Mouse (Mus musculus) heart, postnatal 36 days (tissue): Measurements from ENCODE around the gene Olfr816. TPM values are rescaled to one million over a fixed set of nuclear protein-coding genes. Genes with fewer than 3 reads are reported as not detected.
"Not testable (repeated sequence)": the region's sequence is repeated elsewhere in the genome, so short reads cannot be mapped to it uniquely, and the experiment has no call there.

Source experiments
- DNase-seq, 2 experiments: peaks; one replicate each; pipeline ENCODE4 v3.0.0; 2021 to 2022
- intact Hi-C: fragments of 180-260 bp; cut with DNase I; formaldehyde crosslinking; loops from one replicate; pipeline ENCODE4 v1.15.1; 2025
- total RNA-seq, 2 experiments: library from RNA; stranded (reverse); gene quantifications; 2 replicates each; pipeline ENCODE4 v1.2.3; 2021

Olfr816 gene
- total RNA-seq = not detected

- no peak for DNase-seq
- intact Hi-C loops = no loop called here
These were observed at the start of gene Olfr816 for GRCm38 (mm10) chr10:129915497-129915896. TSS of gene Olfr816 (minus strand) at chr10:129915597.

- intact Hi-C loops = no loop called here
- DNase-seq = no peak
These were observed 33.6 kb upstream of the Olfr816 start, which contains the start of gene Olfr818 for GRCm38 (mm10) chr10:129949000-129949399. TSS of gene Olfr818 (minus strand) at chr10:129949100.

- intact Hi-C loops, DNase-seq: not testable (repeated sequence)
These were observed 9.6 kb downstream of the Olfr816 start, which contains the start of gene Olfr815 for GRCm38 (mm10) chr10:129905767-129906166. TSS of gene Olfr815 (minus strand) at chr10:129905867.

GRCm38 (mm10) chr10:129885934-129886333 is 29.5 kb downstream of the Olfr816 start:
- intact Hi-C loops = loop anchor here (2.0 kb wide), 1 partner anchor 17 kb away; no protein-coding TSS in a partner anchor
- DNase-seq = no peak

GRCm38 (mm10) chr10:129885496-129885895 is 29.9 kb downstream of the Olfr816 start:
- intact Hi-C loops, DNase-seq: not testable (repeated sequence)

GRCm38 (mm10) chr10:129879751-129880150 is 35.6 kb downstream of the Olfr816 start, which contains the start of gene Olfr814:
TSS of gene Olfr814 (minus strand) at chr10:129879851.
- intact Hi-C loops, DNase-seq: not testable (repeated sequence)

Other genes with a start within 250 kb of the Olfr816 start
- not detected for gene Olfr801, start 241.7 kb downstream of the Olfr816 start, total RNA-seq
- gene Olfr802, start 227.4 kb downstream of the Olfr816 start, total RNA-seq = not detected
- gene Olfr803, start 221.3 kb downstream of the Olfr816 start, total RNA-seq = not detected
- not detected for gene Olfr804, start 212.4 kb downstream of the Olfr816 start, total RNA-seq
- gene Olfr805, start 186.2 kb downstream of the Olfr816 start, total RNA-seq = not detected
- not detected for gene Olfr806, start 173.7 kb downstream of the Olfr816 start, total RNA-seq
- not detected for gene Olfr807, start 157.8 kb downstream of the Olfr816 start, total RNA-seq
- not detected for gene Olfr808, start 150.1 kb downstream of the Olfr816 start, total RNA-seq
- not detected for gene Olfr809, start 141.0 kb downstream of the Olfr816 start, total RNA-seq
- gene Olfr810, start 120.7 kb downstream of the Olfr816 start, total RNA-seq = not detected
- gene Olfr811, start 111.2 kb downstream of the Olfr816 start, total RNA-seq = not detected
- not detected for gene Olfr812, start 69.5 kb downstream of the Olfr816 start, total RNA-seq
- gene Olfr813, start 60.2 kb downstream of the Olfr816 start, total RNA-seq = not detected
- not detected for gene Olfr814, start 35.7 kb downstream of the Olfr816 start, total RNA-seq
- not detected for gene Olfr815, start 9.7 kb downstream of the Olfr816 start, total RNA-seq
- gene Olfr818, start 33.5 kb upstream of the Olfr816 start, total RNA-seq = not detected
- not detected for gene Olfr819, start 51.7 kb upstream of the Olfr816 start, total RNA-seq
- not detected for gene Olfr247, start 60.5 kb upstream of the Olfr816 start, total RNA-seq
- not detected for gene Gm10310, start 69.5 kb upstream of the Olfr816 start, total RNA-seq
- gene Olfr820, start 97.0 kb upstream of the Olfr816 start, total RNA-seq = not detected
- gene Olfr821, start 114.8 kb upstream of the Olfr816 start, total RNA-seq = not detected
- not detected for gene Olfr822, start 155.6 kb upstream of the Olfr816 start, total RNA-seq
- not detected for gene Olfr823, start 199.8 kb upstream of the Olfr816 start, total RNA-seq
- not detected for gene Olfr824, start 214.4 kb upstream of the Olfr816 start, total RNA-seq